Mouse (Mus musculus): ENCODE measurements around the gene Defb30.

Gene Defb30

GRCm38 (mm10) chr14:63049910-63050370, at the start of gene Defb30:
Gene Defb30 (minus strand): TSS chr14:63049960.
- no peak for DNase-seq (ENCODE audit: low spot score)

DNA sequence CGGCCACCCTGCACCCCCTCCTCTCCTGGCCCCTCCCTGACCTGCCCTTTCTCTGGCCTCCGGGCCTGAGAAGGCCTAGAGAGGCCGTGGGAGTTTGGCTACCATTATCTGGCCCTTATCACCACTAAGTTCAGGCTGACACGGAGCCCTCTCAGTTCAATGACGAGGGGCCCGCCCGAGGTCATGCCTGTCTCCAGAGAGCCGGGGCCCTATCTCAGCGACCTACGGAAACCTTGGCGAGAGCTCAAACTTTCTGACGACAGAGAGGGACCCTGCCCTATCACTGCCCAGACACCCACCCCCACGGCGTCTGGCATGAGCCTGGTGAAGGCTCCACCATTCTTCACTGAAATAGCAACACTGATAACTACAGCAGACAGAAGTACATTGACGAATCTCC, 17.9 kb upstream of the Defb30 start:
- peak; percentile 56 for DNase-seq (ENCODE audit: low spot score)

GRCm38 (mm10) chr14:63066630-63067310, 17.0 kb upstream of the Defb30 start:
- DNase-seq (ENCODE audit: low spot score) = peak; percentile 83

GRCm38 (mm10) chr14:63065391-63065790, 15.6 kb upstream of the Defb30 start:
- DNase-seq (ENCODE audit: low spot score) = no peak

DNA sequence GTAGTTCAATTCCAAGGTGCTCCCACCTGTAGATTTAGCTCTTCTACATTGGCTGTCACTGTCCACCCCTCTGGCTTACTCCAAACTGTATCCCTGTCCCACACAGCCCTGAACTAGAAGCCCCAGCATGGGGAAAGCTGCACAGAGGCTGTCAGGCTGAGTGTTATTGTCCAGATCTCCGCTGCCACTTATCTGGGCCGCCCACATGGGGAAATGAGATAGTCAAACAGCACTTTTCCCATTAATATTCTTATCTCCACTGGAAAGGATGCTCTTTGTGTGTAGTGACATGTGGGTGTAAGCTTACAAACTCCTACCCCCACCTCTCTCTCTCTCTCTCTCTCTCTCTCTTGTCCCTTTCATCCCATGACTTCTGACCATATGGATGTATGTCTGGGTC, 12.4 kb upstream of the Defb30 start:
- peak; percentile 85 for DNase-seq (ENCODE audit: low spot score)

DNA sequence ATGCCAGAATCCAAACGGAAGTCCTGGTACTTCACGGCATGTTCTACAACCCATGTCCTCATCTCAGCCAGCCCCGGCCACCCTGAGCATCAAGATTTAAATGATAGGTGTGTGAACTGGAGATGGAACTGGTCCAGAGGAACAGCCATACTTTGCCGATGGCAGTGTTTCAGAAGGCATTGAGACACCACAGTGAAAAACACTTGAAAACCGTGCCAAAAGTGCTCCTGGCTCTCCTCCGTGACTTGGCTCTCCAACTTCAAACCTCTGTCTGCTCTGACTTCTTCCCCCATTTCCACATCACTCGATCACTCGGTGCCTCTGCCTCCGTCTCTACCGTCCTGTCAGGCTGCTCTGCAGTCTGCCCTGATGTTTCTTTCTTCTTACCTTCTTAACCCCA, 10.6 kb upstream of the Defb30 start:
- no peak for DNase-seq (ENCODE audit: low spot score)

DNA sequence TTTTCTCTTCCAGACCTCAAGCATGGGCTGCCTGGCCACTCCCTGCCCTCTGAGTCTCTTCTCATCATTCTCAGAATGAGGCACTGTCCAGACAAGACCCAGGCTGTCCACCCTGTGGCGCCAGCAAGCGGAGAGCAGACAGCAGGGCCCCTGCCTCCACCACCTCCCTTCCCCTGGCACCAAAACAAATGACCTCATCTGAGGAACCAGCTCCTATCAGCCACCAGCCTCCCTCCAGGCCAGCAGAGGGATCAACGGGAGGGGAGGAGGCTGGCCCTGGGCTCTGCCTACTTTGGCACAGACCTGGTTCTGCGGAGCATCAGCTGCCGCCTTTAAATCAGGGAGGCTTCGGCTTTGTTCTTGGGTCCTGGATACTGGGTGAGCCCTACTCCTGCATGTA, 5.0 kb upstream of the Defb30 start:
- DNase-seq (ENCODE audit: low spot score) = no peak

DNA sequence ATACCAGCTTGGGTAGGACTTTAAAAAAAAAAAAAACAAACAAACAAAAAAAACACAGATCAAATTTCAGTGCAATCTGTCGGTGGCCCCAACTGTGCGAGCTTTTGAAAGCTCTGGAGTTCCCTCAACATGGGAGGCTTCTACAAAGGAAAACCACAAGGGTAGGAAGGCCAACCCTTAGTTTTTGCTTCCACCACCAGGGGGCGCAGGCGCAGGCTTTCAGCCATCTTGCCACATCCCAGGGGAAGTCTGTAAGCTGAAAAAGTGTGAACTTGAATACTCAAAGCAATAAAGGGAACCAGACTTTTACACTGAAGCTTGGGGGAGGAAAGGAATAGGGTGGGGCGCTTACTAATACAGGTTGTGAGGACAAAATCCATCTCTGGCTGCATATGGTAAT, 1.0 kb upstream of the Defb30 start:
- DNase-seq (ENCODE audit: low spot score) = peak; percentile 69

GRCm38 (mm10) chr14:63046691-63047090, 3.1 kb downstream of the Defb30 start, which contains the start of gene Defb42:
Gene Defb42 (plus strand): TSS chr14:63046991.
- DNase-seq (ENCODE audit: low spot score) = no peak

- DNase-seq (ENCODE audit: low spot score) = no peak
Observed at GRCm38 (mm10) chr14:63020524-63021156, 29.1 kb downstream of the Defb30 start.

GRCm38 (mm10) chr14:63014667-63015066, 35.1 kb downstream of the Defb30 start:
- DNase-seq (ENCODE audit: low spot score) = no peak

- no peak for DNase-seq (ENCODE audit: low spot score)
Observed at GRCm38 (mm10) chr14:63013082-63013481, 36.7 kb downstream of the Defb30 start.

GRCm38 (mm10) chr14:63011471-63011870, 38.3 kb downstream of the Defb30 start, which contains the start of gene Defb43:
Gene Defb43 (plus strand): TSS chr14:63011771.
- DNase-seq (ENCODE audit: low spot score) = no peak

GRCm38 (mm10) chr14:63002588-63002987, 47.2 kb downstream of the Defb30 start:
- DNase-seq (ENCODE audit: low spot score) = no peak

- DNase-seq (ENCODE audit: low spot score) = no peak
Observed at GRCm38 (mm10) chr14:62998977-62999376, 50.8 kb downstream of the Defb30 start.

GRCm38 (mm10) chr14:62997777-62998176, 52.0 kb downstream of the Defb30 start, which contains the start of gene Defb47:
Gene Defb47 (plus strand): TSS chr14:62998077.
- DNase-seq (ENCODE audit: low spot score) = no peak

DNA sequence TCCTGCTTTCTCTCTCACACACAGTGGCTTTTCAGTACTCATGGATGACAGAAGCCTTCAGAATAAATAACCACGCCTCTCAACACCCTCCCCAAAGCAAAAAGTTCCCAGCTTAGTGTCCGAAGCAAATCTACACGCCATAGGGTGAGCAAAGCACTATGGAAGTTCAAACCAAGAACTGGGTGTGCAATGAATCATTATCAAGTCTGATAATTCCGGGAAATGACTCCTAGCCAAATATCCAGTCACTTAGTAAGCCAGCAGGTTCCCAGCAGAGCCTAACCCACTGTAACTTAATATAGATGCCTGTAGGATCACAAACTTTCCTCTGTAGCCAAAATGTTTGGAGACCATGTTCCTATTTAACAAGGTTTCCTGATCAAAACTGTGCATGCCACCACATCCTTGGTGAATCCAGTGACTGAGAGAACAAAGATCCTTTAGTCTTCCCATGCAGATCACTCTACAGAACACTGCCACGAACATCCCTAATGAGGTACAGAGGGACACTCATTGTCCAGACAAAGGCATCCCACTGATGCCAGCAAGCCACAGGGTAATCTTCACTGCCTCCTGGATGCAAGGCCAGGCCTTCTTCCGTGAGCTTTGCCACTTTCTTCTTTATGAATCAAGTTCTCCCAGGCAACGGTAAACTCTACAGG, 57.8 kb downstream of the Defb30 start:
- DNase-seq (ENCODE audit: low spot score) = no peak

GRCm38 (mm10) chr14:62991271-62991670, 58.5 kb downstream of the Defb30 start:
- DNase-seq (ENCODE audit: low spot score) = no peak

GRCm38 (mm10) chr14:62984410-62984809, 65.3 kb downstream of the Defb30 start, which contains the start of gene Defb48:
Gene Defb48 (minus strand): TSS chr14:62984510.
- DNase-seq (ENCODE audit: low spot score) = no peak

Measured in c-Kit-positive CD71-positive TER-119-positive erythroid progenitor cells, embryonic 14.5 days (primary cell).